Mouse (Mus musculus) limb, embryonic 13.5 days (tissue): ENCODE results near the gene Neurl4. TPM values are rescaled to one million over a fixed set of nuclear protein-coding genes. Genes with fewer than 3 reads are reported as not detected.
"Not testable (repeated sequence)": the region's sequence is repeated elsewhere in the genome, so short reads cannot be mapped to it uniquely, and the experiment has no call there.

Experiments
- ATAC-seq: fragments of 200-750 bp; cut with Nextera tagmentation; 2 replicates; pipeline ENCODE4 v1.8.0; 2017; ENCODE audit warnings: low read depth, moderate number of reproducible peaks, moderate TSS enrichment; ENCODE audit not compliant: low FRiP score
- H3K27ac ChIP-seq: fragments of 300-500 bp; sonication (generic); 2 replicates; pipeline ENCODE4 v1.5.1; 2015; ENCODE audit warnings: inconsistent platforms, mild to moderate bottlenecking, moderate library complexity
- H3K27me3 ChIP-seq: fragments of 300-500 bp; sonication (generic); 2 replicates; pipeline ENCODE4 v1.6.1; 2015; ENCODE audit warnings: mild to moderate bottlenecking, inconsistent platforms
- H3K36me3 ChIP-seq: fragments of 300-500 bp; sonication (generic); 2 replicates; pipeline ENCODE4 v1.6.1; 2015; ENCODE audit warnings: inconsistent platforms, mild to moderate bottlenecking, moderate library complexity
- H3K4me1 ChIP-seq: fragments of 300-500 bp; sonication (generic); 2 replicates; pipeline ENCODE4 v1.6.1; 2015; ENCODE audit warnings: inconsistent platforms
- H3K4me2 ChIP-seq: fragments of 300-500 bp; sonication (generic); replicated peaks from 2 replicates; pipeline ENCODE4 v1.6.1; 2015; ENCODE audit warnings: inconsistent platforms, mild to moderate bottlenecking, moderate library complexity
- H3K4me3 ChIP-seq: fragments of 300-500 bp; sonication (generic); 2 replicates; pipeline ENCODE4 v1.5.1; 2015; ENCODE audit warnings: moderate library complexity, mild to moderate bottlenecking, inconsistent platforms
- H3K9ac ChIP-seq: fragments of 300-500 bp; sonication (generic); 2 replicates; pipeline ENCODE4 v1.6.1; 2015; ENCODE audit warnings: mild to moderate bottlenecking, inconsistent platforms
- H3K9me3 ChIP-seq: fragments of 300-500 bp; sonication (generic); 2 replicates; pipeline ENCODE4 v1.6.1; 2016; ENCODE audit warnings: inconsistent platforms
- WGBS: fragments of 180-500 bp; shearing (Covaris S2); methylation state at CpG from one replicate; pipeline ENCODE4 v1.1.7; 2015; 5-methylcytosine and 5-hydroxymethylcytosine counted together
- polyA plus RNA-seq: library from polyadenylated mRNA; unstranded; fragments of >200 nt; fragmentation: Nextera tagmentation; extraction: Ambion mirVana; gene quantifications from 2 replicates; pipeline ENCODE4 v1.2.1, GENCODE M21; 2015

Neurl4 gene
- 10.2 and 12.9 TPM in 2 replicates for polyA plus RNA-seq

DNA sequence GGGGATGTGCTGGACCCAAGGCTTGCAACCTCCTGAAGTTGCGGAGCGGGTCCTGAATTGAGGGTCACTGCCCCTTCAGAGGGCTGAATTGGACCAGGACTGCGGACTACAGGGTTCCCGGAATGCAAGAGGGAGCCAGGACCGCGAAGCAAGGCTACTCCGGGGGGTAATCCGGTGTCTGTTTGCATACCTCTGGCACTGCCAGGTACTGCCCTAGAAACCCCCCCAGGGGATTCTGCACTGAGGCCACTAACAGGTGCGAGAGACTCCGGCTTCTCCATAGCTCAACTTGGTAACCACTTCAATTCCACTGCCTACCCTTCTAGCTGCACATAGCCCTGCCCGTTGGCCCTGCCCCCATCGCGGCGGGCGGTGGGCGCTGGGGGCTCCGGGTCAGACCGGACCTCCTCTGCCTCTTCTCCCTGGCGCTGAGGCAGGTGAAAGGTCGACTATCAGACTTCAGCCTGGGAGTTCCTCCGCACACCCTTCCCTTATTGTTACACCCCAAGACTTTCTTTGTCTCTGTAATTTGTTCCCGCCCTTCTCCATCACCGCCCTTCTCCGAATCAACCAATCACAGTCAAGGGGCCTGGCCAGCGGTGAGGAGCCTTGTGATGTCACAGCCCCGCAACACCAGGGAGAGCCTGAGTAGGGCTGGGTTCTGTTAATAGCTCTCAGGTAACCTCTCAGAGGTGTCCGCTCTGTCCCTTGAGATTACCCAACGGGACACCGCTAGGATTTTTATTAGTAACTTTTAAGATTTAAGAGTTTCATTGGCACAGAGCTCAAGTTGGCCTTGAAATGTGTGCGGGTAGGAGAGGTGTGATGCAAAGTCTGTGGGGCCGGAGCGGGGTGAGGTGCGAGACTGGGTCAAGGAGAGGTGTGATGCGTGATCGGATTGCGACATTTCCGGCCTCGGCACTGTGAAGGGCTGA, at the start of gene Neurl4, which contains the start of gene 2810408A11Rik:
TSS of gene Neurl4 (plus strand) at position 602 of the 935 bp plus-strand sequence.
TSS of gene 2810408A11Rik (minus strand) at position 517 of the 935 bp plus-strand sequence.
- Histone ChIP-seq H3K36me3 (peaks cover 29% of the 10 kb centered on the region), H3K4me1 (peaks cover 25% of the 10 kb centered on the region), H3K4me2 (peak within 1 kb of the TSS; percentile 91), H3K9ac (peak within 1 kb of the TSS; percentile 94), H3K4me3 (peak within 1 kb of the TSS; percentile 87), H3K9me3 (no peaks in the 10 kb centered on the region), H3K27ac (peak within 1 kb of the TSS; percentile 99), H3K27me3 (no peaks in the 10 kb centered on the region)
- ATAC-seq, result peak; percentile 94
- WGBS, result under 1% methylated on average over 38 of the region's 38 CpGs

GRCm38 (mm10) chr11:69853994-69854393, 46.9 kb upstream of the Neurl4 start:
- Histone ChIP-seq H3K27me3 (peaks cover 28% of the 10 kb centered on the region), H3K9me3 (no peaks in the 10 kb centered on the region), H3K9ac (no peak overlapping the region), H3K4me3 (no peak overlapping the region), H3K27ac (no peak overlapping the region; the same call in 1 of the 2 replicates), H3K4me1 (peaks cover 29% of the 10 kb centered on the region), H3K36me3 (peaks cover 35% of the 10 kb centered on the region), H3K4me2 (no peak overlapping the region)
- 66% methylated on average over 7 of the region's 7 CpGs for WGBS
- ATAC-seq, result no peak

DNA sequence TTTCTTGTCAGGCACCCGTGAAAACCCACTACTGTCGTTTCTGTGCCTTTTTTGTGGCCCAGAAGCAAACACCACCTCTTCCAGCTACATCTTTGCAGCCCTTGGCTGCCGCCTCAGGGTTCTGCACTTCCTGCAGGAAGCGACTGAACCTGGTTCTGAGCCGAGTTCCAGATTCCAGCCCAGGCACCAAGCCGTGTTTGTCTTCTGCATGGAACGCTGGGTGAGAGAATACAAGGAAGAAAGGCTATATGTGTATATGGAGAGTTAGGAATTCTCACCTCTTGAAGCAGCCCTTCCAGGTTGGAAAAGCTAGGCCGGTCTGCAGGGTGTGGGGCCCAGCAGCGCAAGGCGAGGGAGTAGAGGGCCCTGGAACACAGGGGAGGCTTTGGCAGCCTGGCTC, 46.2 kb upstream of the Neurl4 start:
- WGBS, result 77% methylated on average over 10 of the region's 10 CpGs
- peaks cover 29% of the 10 kb centered on the region for H3K4me1 ChIP-seq
- H3K9me3 ChIP-seq, result no peaks in the 10 kb centered on the region
- H3K9ac ChIP-seq, result no peak overlapping the region
- H3K27ac ChIP-seq, result no peak overlapping the region; the same call in 1 of the 2 replicates
- no peak for ATAC-seq
- H3K27me3 ChIP-seq, result peaks cover 34% of the 10 kb centered on the region
- H3K4me2 ChIP-seq, result no peak overlapping the region
- no peak overlapping the region for H3K4me3 ChIP-seq
- H3K36me3 ChIP-seq, result peaks cover 28% of the 10 kb centered on the region

- H3K4me3 ChIP-seq, result no peak overlapping the region
- H3K27ac ChIP-seq, result no peak overlapping the region
- H3K27me3 ChIP-seq, result peaks cover 41% of the 10 kb centered on the region
- no peak overlapping the region for H3K9ac ChIP-seq
- 20% methylated on average over 16 of the region's 16 CpGs for WGBS
- ATAC-seq, result no peak; the same call in 1 of the 2 replicates
- H3K4me2 ChIP-seq, result peak overlapping the region; percentile 15; the same call in 1 of the 2 replicates
- H3K9me3 ChIP-seq, result no peaks in the 10 kb centered on the region
- peaks cover 23% of the 10 kb centered on the region for H3K4me1 ChIP-seq
- H3K36me3 ChIP-seq, result peaks cover 21% of the 10 kb centered on the region
These were observed 45.5 kb upstream of the Neurl4 start for GRCm38 (mm10) chr11:69855347-69855746.

DNA sequence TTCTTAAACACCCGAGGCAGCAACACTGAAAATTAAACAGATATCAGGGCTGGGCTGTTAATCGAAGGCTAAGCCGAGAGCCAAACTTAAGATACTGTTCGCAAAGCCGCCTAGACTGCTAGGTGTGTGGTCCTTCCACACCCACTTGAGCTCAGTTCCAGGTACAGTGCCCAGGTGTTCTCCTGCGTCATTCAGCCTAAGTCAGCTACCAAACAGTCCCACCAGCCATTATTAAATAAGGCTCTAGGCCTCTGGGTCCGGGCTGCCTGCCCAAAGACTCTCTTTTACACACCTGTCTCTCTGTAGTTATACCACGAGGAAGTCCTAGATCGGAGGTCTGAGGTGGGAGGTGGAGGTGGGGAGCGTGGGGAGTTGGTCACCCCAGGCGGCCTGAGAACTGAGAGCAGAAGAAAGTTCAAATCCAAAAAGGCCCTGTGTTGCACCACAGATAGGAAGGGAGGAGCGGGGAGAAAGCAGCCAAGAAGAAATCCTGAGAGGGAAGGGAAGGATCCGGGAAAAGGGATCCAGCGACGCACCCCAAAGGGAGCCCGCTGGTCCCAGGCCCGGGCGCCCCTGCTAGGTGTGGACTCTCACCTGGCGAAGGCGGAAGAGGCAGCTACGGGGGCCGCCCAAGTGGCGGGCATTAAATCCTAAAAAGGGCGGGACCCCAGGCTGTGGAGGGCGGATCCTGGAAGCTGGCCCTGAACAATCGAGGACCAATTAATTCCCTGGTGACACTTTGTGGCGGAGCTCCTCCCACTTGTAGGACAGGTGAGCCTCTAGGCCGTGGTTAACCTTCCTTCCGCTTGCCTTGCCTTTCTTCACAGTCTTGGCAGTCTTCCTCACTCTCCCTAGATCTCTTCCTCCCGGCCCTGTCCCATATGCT, 42.5 kb upstream of the Neurl4 start, which contains the start of gene Tnk1:
TSS of gene Tnk1 (minus strand) at position 618 of the 886 bp plus-strand sequence.
- Histone ChIP-seq H3K4me1 (peaks cover 15% of the 10 kb centered on the region; the same call in 1 of the 2 replicates), H3K27ac (no peak within 1 kb of the TSS), H3K4me3 (peak within 1 kb of the TSS; percentile 17), H3K9ac (0 out of 2 replicates have a peak within 1 kb of the TSS, but pooled peaks have one; percentile 19), H3K36me3 (no peaks in the 10 kb centered on the region), H3K9me3 (no peaks in the 10 kb centered on the region), H3K27me3 (peaks cover 44% of the 10 kb centered on the region), H3K4me2 (peak within 1 kb of the TSS; percentile 25; the same call in 1 of the 2 replicates)
- 19% methylated on average over 30 of the region's 30 CpGs for WGBS
- no peak for ATAC-seq

GRCm38 (mm10) chr11:69863729-69864128, 37.1 kb upstream of the Neurl4 start:
- not testable (repeated sequence) for H3K36me3 ChIP-seq, H3K4me1 ChIP-seq, H3K4me2 ChIP-seq, H3K27ac ChIP-seq, H3K4me3 ChIP-seq, H3K9me3 ChIP-seq, ATAC-seq, H3K9ac ChIP-seq
- WGBS, result 80% methylated on average over 3 of the region's 3 CpGs
- peaks cover 27% of the 10 kb centered on the region for H3K27me3 ChIP-seq

DNA sequence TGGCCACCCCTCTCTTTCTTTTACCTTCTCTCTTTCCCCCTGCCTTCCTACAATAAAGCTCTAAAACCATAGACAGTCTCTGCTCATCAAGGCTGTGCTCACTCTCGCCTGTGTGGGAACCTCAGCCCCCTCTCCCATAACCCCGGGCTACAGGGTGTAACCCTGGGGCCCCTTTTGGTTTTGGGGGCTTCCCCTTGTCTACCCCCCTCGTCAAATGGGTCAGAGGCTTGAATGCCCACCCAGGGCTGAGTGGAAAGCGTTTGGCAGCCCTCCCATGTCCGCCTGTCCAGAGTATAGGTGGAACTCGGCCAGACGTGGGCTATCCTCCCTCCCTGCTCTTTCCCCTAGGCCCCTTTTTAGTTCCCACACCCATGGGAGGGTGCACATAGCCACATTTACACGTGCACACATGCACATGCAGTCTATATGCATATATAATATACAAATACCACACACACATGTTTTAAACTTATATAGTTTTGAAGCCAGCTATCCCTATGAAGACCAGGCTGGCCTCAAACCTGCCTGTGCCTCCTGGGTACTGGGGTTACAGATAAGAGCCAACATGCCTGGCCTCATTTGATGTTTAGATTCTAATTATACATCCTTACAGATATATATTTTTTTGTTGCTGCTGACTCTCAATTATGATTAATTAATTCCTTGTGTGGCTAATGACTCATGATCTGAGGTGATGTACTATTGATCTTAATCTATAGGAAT, 36.6 kb upstream of the Neurl4 start:
- no peak overlapping the region for H3K9ac ChIP-seq
- no peak overlapping the region for H3K4me2 ChIP-seq
- 51% methylated on average over 8 of the region's 8 CpGs for whole genome bisulfite sequencing
- no peaks in the 10 kb centered on the region for H3K36me3 ChIP-seq
- H3K27ac ChIP-seq, result no peak overlapping the region
- peaks cover 24% of the 10 kb centered on the region for H3K27me3 ChIP-seq
- H3K4me3 ChIP-seq, result no peak overlapping the region
- ATAC-seq, result no peak
- no peaks in the 10 kb centered on the region for H3K4me1 ChIP-seq
- H3K9me3 ChIP-seq, result no peaks in the 10 kb centered on the region

DNA sequence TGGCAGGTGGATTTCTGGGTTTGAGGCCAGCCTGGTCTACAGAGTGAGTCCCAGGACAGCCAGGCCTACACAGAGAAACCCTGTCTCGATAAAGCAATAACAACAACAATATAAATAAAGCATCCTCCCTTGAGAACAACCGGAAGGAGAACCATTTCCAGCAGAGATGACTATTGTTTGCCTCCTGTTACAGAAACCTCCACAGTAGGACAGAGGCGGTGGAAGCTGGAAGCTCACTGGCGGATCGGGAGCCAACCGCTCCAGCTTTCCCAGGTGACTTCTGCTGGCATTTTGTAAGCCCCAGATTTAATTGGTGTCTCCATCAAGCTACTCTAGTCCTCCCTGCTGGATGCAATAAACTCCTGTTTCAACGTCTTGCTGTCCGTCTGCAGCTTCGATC, 35.3 kb upstream of the Neurl4 start:
- H3K4me1 ChIP-seq, result 0 out of 2 replicates have a peak, but pooled peaks cover 4% of the 10 kb centered on the region
- no peak overlapping the region for H3K9ac ChIP-seq
- 80% methylated on average over 9 of the region's 9 CpGs for WGBS
- H3K4me3 ChIP-seq, result no peak overlapping the region
- no peak overlapping the region for H3K4me2 ChIP-seq
- no peak overlapping the region for H3K27ac ChIP-seq
- no peaks in the 10 kb centered on the region for H3K36me3 ChIP-seq
- H3K27me3 ChIP-seq, result 0 out of 2 replicates have a peak, but pooled peaks cover 14% of the 10 kb centered on the region
- H3K9me3 ChIP-seq, result no peaks in the 10 kb centered on the region
- ATAC-seq, result no peak

DNA sequence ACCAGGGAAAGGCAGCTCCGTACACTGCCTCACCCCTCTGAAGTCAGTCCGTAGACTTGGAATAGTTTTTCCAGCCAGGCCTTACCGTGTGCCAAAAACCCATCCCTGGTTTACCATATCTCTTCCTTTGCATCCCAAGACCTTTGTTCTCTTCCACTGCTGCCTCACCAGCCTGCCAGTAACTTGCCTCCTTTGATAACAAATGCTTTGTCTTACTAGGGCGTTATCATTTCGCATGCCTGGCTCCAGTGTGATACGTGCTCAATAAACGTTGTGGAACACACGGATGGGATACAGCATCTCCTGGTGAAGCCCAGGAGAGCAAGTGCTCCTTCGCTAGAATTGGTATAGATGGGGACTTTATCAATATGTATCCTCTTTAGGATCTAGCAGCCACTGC, 33.5 kb upstream of the Neurl4 start:
- Histone ChIP-seq H3K27me3 (0 out of 2 replicates have a peak, but pooled peaks cover 12% of the 10 kb centered on the region), H3K9ac (0 out of 2 replicates have a peak overlapping the region, but pooled peaks have one; percentile 15), H3K9me3 (no peaks in the 10 kb centered on the region), H3K4me1 (0 out of 2 replicates have a peak, but pooled peaks cover 4% of the 10 kb centered on the region), H3K27ac (no peak overlapping the region), H3K36me3 (no peaks in the 10 kb centered on the region), H3K4me2 (no peak overlapping the region), H3K4me3 (no peak overlapping the region)
- no peak for ATAC-seq
- WGBS, result 77% methylated on average over 9 of the region's 9 CpGs

DNA sequence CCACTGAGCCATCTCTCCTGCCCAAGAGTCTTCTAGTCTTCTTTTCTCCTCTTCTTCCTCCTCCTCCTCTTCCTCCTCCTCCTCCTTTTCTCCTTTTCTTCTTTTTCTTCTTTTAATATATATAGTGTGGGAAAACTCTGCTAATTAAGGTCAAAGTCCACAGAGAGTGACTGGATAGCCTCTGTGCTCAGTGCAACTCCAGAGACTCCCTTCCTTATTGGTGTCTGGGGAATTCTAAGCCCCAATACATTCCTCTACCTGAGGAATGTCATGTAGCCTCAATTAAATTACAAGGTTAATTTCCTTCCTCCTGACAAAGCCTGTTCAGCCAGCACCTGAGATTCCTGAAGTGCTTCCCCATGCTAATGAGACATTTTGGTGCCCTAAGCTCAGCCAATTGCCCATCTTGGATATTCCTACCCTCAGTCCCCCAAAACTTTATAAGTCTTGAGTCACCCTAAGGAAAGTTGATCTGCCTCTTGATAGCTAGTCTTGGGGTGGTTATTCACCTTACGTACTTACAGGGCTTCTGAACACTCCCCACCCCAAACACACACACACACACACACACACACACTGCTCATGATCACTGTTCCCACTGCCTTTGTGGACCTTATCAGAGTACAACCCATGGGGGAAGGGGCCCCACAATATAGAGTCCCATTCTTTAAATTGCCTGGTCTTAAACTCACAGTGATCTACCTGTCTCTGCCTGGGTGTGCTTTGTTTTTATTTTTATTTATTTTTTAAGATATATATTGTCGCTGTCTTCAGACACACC, 30.4 kb upstream of the Neurl4 start:
- 0 out of 2 replicates have a peak, but pooled peaks cover 12% of the 10 kb centered on the region for H3K27me3 ChIP-seq
- 0 out of 2 replicates have a peak, but pooled peaks cover 4% of the 10 kb centered on the region for H3K4me1 ChIP-seq
- H3K36me3 ChIP-seq, result no peaks in the 10 kb centered on the region
- H3K4me2 ChIP-seq, result no peak overlapping the region
- no peak overlapping the region for H3K4me3 ChIP-seq
- no peak overlapping the region for H3K27ac ChIP-seq
- no peak for ATAC-seq
- no peak overlapping the region for H3K9ac ChIP-seq
- H3K9me3 ChIP-seq, result no peaks in the 10 kb centered on the region
- 80% methylated on average over 2 of the region's 2 CpGs for WGBS
